Mouse (Mus musculus) liver, embryonic 16.5 days (tissue): ENCODE measurements around the gene D630023F18Rik. TPM values are rescaled to one million over a fixed set of nuclear protein-coding genes. Genes with fewer than 3 reads are reported as not detected.

ENCODE experiments used
- ATAC-seq: fragments of 200-750 bp; cut with Nextera tagmentation; 2 replicates; pipeline ENCODE4 v1.8.0; 2017; ENCODE audit warnings: low read depth, mild to moderate bottlenecking, moderate number of reproducible peaks, moderate library complexity
- H3K27ac ChIP-seq: fragments of 300-500 bp; sonication (generic); 2 replicates; pipeline ENCODE4 v1.5.1; 2014; ENCODE audit warnings: mild to moderate bottlenecking, low read length
- H3K27me3 ChIP-seq: fragments of 300-500 bp; sonication (generic); 2 replicates; pipeline ENCODE4 v1.6.1; 2014; ENCODE audit warnings: low read depth, low read length, mixed read lengths; ENCODE audit not compliant: control insufficient read depth, insufficient read depth
- H3K36me3 ChIP-seq: fragments of 300-500 bp; sonication (generic); 2 replicates; pipeline ENCODE4 v1.6.1; 2014; ENCODE audit warnings: mild to moderate bottlenecking; ENCODE audit not compliant: control insufficient read depth, insufficient read depth
- H3K4me1 ChIP-seq: fragments of 300-500 bp; sonication (generic); 2 replicates; pipeline ENCODE4 v1.6.1; 2014; ENCODE audit warnings: low read depth, low read length, mixed read lengths; ENCODE audit not compliant: control insufficient read depth
- H3K4me2 ChIP-seq: fragments of 300-500 bp; sonication (generic); 2 replicates; pipeline ENCODE4 v1.6.1; 2014; ENCODE audit warnings: low read depth, low read length, mixed read lengths
- H3K4me3 ChIP-seq: fragments of 300-500 bp; sonication (generic); 2 replicates; pipeline ENCODE4 v1.5.1; 2014; ENCODE audit warnings: low read depth, mild to moderate bottlenecking, low read length
- H3K9ac ChIP-seq: fragments of 300-500 bp; sonication (generic); 2 replicates; pipeline ENCODE4 v1.6.1; 2014; ENCODE audit warnings: low read depth, low read length
- H3K9me3 ChIP-seq: fragments of 300-500 bp; sonication (generic); replicated peaks from 2 replicates; pipeline ENCODE4 v1.6.1; 2016; ENCODE audit warnings: low read length; ENCODE audit not compliant: control insufficient read depth
- WGBS: fragments of 180-500 bp; shearing (Covaris S2); extraction: QIAGEN DNeasy Blood & Tissue Kit; methylation state at CpG from one replicate; pipeline ENCODE4 v1.1.7; 2014; ENCODE audit not compliant: insufficient replicate concordance; 5-methylcytosine and 5-hydroxymethylcytosine counted together
- polyA plus RNA-seq: library from polyadenylated mRNA; unstranded; fragments of >200 nt; fragmentation: Nextera tagmentation; extraction: Ambion mirVana; gene quantifications from 2 replicates; pipeline ENCODE4 v1.2.1, GENCODE M21; 2015

The D630023F18Rik gene
- polyA plus RNA-seq, 1 experiment from 2014 or later = 0.48 TPM

DNA sequence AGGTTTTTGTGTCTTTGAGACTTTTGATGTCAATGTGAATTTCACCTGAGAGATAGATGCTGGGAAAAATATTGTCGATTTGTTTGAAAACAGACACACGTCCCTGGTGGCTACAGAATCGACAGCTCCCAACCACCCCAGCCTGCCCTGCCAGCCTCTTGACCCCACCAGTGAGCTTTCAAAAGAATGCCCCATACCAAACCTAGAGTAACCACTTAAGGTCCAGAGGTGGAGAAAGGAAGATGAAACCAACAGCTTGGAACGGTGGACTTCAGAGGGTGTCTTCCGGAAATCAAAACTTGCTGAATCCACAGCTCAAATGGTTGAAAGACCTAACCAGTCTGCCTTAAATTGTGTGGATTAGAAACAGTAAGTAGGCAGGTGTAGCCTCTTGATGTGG is 24.3 kb upstream of the D630023F18Rik start:
- Histone ChIP-seq H3K4me2 (no peak overlapping the region), H3K9ac (no peak overlapping the region), H3K36me3 (no peaks in the 10 kb centered on the region), H3K27me3 (no peaks in the 10 kb centered on the region), H3K9me3 (no peaks in the 10 kb centered on the region), H3K27ac (no peak overlapping the region), H3K4me1 (no peaks in the 10 kb centered on the region), H3K4me3 (no peak overlapping the region)
- 78% methylated on average over 5 of the region's 5 CpGs for WGBS
- no peak for ATAC-seq

DNA sequence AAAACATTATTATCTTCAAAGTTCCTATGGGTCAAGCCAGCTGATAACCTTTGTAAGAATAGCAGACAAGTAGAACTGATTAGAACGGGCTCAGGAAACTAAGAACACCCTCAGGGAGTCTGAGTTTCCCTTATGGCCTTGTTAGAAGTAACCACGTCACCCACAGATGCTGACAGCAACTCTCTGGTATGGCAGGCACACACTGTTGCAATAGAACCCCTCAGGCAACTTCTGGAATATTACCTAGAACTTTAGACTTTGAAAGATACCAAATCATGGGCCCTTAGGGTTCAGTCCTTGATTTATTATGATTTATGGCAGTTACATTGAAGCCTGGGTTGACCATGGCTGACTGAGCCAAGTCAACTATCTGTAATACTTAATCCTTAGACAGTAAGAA is 23.6 kb upstream of the D630023F18Rik start:
- Histone ChIP-seq H3K4me2 (no peak overlapping the region), H3K27me3 (no peaks in the 10 kb centered on the region), H3K9ac (no peak overlapping the region), H3K4me3 (no peak overlapping the region), H3K4me1 (no peaks in the 10 kb centered on the region), H3K9me3 (no peaks in the 10 kb centered on the region), H3K36me3 (no peaks in the 10 kb centered on the region), H3K27ac (no peak overlapping the region)
- WGBS = 22% methylated on average over 2 of the region's 2 CpGs
- ATAC-seq = no peak

DNA sequence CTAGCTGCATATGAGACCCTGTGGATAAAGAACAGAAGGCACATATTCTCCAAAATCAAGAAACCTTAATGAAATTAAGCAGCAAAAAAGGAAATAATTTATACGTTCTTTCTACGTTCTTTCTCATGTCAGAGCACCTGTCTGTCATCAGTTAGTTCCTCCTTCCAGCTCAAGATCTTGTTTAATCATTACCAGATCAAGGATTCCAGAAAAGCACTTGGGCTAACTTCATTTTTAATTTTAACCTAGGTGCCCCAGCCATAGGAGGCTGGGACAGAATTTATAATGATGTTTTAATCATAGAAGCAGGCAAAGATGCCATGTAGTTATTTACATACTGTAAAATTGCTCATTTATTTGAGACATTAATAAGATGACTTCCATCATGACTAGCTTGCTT is 21.8 kb upstream of the D630023F18Rik start:
- H3K36me3 ChIP-seq = no peaks in the 10 kb centered on the region
- H3K4me3 ChIP-seq = no peak overlapping the region
- no peaks in the 10 kb centered on the region for H3K27me3 ChIP-seq
- H3K4me2 ChIP-seq = no peak overlapping the region
- no peak overlapping the region for H3K27ac ChIP-seq
- 68% methylated on average over 2 of the region's 2 CpGs for WGBS
- no peaks in the 10 kb centered on the region for H3K4me1 ChIP-seq
- H3K9ac ChIP-seq = no peak overlapping the region
- no peaks in the 10 kb centered on the region for H3K9me3 ChIP-seq
- ATAC-seq = no peak

DNA sequence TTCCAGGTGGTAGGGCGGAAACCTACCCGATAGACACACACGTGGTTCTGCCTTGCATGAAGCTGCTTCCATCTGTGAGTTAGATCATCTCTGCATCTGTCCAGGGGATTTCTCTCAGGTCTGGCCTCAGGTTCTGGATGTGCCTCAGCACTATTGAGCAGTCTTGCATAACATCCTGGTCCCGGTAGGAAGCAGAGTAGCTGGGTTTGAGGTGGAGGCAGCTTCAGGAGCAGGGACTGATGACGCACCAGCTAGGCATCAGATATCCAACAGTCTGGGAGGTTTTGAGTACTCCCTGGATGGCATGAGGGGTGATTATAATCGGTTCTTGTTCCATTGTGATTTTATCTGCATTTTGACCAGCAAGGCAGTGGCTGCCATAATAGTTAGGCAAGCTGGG is 14.5 kb upstream of the D630023F18Rik start:
- WGBS = 67% methylated on average over 6 of the region's 6 CpGs
- Histone ChIP-seq H3K9ac (no peak overlapping the region), H3K27me3 (no peaks in the 10 kb centered on the region), H3K4me3 (no peak overlapping the region), H3K27ac (no peak overlapping the region), H3K9me3 (no peaks in the 10 kb centered on the region), H3K4me2 (no peak overlapping the region), H3K4me1 (no peaks in the 10 kb centered on the region), H3K36me3 (no peaks in the 10 kb centered on the region)
- no peak for ATAC-seq

DNA sequence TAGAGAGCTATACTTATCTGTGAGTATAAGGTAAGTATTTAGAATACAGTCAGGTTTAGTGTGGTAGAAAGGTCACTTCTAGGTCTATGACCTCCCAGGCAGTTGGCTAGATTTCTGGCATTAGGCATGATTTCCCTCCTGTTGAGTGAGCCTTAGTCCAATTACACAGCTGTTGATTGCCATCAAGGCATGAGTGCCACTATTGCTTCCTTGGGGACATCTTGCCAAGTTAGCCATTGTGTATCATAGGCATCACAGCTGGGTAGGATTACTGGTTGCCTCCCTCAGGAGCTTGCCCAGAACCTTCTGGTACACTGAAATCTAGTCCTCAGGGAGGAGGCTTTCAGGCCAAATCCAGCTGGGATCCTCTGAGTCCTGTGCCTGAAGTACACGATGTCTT is 9.8 kb upstream of the D630023F18Rik start:
- ATAC-seq = no peak
- no peaks in the 10 kb centered on the region for H3K27me3 ChIP-seq

DNA sequence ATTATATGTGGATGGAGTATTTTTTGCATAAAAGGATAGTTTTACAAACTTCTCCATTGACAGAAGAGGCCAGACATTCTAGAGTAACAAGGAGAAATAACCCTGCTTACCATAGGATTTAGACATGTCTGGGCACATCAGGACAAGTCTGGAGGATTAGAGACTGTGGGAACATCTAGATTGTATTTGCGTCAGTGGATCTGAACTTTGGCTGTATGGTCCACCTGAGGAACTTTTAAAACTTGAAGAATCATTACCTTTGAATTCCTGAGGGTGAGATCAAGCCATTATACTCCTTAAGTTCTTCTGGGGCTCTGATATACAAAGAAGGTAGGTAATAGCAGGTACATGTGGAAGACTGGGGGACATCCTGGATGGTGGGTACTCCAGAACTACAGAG is 8.7 kb upstream of the D630023F18Rik start:
- H3K36me3 ChIP-seq = no peaks in the 10 kb centered on the region
- ATAC-seq = no peak
- WGBS = 55% methylated on average over 1 of the region's 1 CpGs
- H3K27me3 ChIP-seq = no peaks in the 10 kb centered on the region
- H3K4me1 ChIP-seq = no peaks in the 10 kb centered on the region
- no peak overlapping the region for H3K9ac ChIP-seq
- H3K9me3 ChIP-seq = no peaks in the 10 kb centered on the region
- H3K4me3 ChIP-seq = no peak overlapping the region
- no peak overlapping the region for H3K27ac ChIP-seq
- H3K4me2 ChIP-seq = no peak overlapping the region

More for the DNA sequence above, 9.8 kb upstream of the D630023F18Rik start:
- H3K36me3 ChIP-seq = no peaks in the 10 kb centered on the region
- WGBS = 64% methylated on average over 1 of the region's 1 CpGs
- no peak overlapping the region for H3K27ac ChIP-seq
- H3K4me3 ChIP-seq = no peak overlapping the region
- H3K9ac ChIP-seq = no peak overlapping the region
- no peaks in the 10 kb centered on the region for H3K4me1 ChIP-seq
- no peaks in the 10 kb centered on the region for H3K9me3 ChIP-seq
- H3K4me2 ChIP-seq = no peak overlapping the region

DNA sequence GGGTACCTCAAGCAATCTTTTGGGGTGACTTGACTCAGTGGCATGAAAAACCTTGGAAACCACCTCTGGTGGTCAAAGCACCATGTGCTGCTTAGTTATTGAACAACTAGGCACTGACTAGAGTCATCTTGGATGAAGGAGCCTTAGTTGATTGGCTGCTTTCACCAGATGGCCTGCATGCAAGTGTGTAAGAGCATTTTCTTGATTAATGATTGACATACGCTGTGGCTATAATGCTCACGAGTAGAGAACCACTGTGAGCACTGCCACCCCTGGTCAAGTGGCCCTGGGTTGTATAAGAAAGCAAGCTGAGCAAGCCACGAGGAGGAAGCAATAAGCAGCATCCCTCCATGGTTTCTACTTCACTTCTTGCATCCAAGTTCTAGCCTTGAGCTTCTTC is 7.2 kb upstream of the D630023F18Rik start:
- H3K4me2 ChIP-seq = no peak overlapping the region
- H3K4me3 ChIP-seq = no peak overlapping the region
- H3K36me3 ChIP-seq = no peaks in the 10 kb centered on the region
- H3K9me3 ChIP-seq = no peaks in the 10 kb centered on the region
- H3K9ac ChIP-seq = no peak overlapping the region
- H3K27ac ChIP-seq = no peak overlapping the region
- no peak for ATAC-seq
- 55% methylated on average over 3 of the region's 3 CpGs for WGBS
- no peaks in the 10 kb centered on the region for H3K4me1 ChIP-seq
- no peaks in the 10 kb centered on the region for H3K27me3 ChIP-seq

DNA sequence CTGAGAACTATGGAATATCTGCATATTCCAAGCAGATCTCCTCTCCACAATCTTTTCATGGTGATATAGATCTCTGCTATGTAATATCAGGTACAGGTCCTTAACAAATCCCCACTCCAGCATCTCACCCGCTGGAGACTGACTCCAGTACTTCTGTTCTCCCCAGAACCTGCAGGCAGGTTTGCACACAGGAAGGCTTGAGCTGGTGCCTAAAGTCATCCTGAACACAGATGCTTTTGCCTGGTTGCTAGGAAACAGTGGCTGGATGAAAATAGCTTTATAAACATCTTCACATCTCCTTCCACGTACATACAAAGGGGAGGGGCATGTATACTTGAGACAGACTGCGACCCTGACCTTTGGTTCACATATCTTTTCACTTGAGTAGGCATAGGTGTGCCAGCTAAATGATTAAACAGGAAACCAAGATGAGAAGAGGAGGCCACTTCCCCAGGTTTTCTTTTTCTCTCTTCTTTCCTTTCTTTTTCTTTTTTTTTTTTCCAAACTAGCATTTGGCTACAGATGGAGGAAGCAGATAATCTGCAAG is 6.7 kb upstream of the D630023F18Rik start:
- Histone ChIP-seq H3K4me1 (no peaks in the 10 kb centered on the region), H3K4me2 (no peak overlapping the region), H3K27me3 (no peaks in the 10 kb centered on the region), H3K36me3 (no peaks in the 10 kb centered on the region), H3K4me3 (no peak overlapping the region), H3K9me3 (no peaks in the 10 kb centered on the region), H3K9ac (no peak overlapping the region), H3K27ac (no peak overlapping the region)
- no peak for ATAC-seq
- WGBS = 56% methylated on average over 3 of the region's 3 CpGs

DNA sequence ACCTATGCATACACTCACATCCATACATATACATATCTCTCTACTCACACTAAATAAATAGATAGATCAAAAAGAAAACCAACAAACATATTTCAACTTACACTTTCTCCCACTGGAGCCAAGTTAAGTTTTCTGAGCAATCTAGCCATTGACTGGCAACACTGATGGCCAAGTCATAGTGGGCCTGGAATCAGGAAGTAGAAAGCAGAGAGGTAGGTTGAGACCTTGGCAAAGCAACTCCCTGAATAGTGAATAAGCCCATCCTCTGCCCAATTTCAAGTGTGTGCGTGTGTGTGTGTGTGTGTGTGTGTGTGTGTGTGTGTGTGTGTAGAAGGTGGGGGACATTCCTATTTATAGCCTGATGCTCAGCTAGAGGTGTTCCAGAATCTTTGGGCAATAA is 3.6 kb downstream of the D630023F18Rik start, which contains the start of gene Gm28845:
Gene Gm28845, minus strand, starts transcription at position 121 of the 400 bp plus-strand sequence.
- Histone ChIP-seq H3K4me2 (no peak within 1 kb of the TSS), H3K27me3 (no peaks in the 10 kb centered on the region), H3K9ac (no peak within 1 kb of the TSS), H3K36me3 (no peaks in the 10 kb centered on the region), H3K4me3 (no peak within 1 kb of the TSS), H3K4me1 (no peaks in the 10 kb centered on the region), H3K9me3 (no peaks in the 10 kb centered on the region), H3K27ac (no peak within 1 kb of the TSS)
- 56% methylated on average over 1 of the region's 1 CpGs for WGBS
- no peak for ATAC-seq
